31 mouse cellular contexts compared by ENCODE assay signal in genomic region chr7:96262182-96262581, GRCm38 (mm10).
"Had no signal": no experiment of that assay in that cellular context is flagged by ENCODE, and none has a peak within 500 bp of the region (broad histone marks: within the 10 kb centered on the region; RNA-seq: fewer than 3 reads in every experiment).

No protein-coding gene starts in this region.

- ATAC-seq: liver, embryonic 12.5 days; liver, postnatal 0 days; lung, postnatal 0 days; midbrain, embryonic 13.5 days; midbrain, embryonic 16.5 days had no signal

- H3K4me1 ChIP-seq: liver, embryonic 12.5 days; liver, embryonic 13.5 days; liver, embryonic 15.5 days; megakaryocyte, embryonic 14.5 days; neural tube, embryonic 12.5 days had no signal

- H3K36me3 ChIP-seq: limb, embryonic 10.5 days; limb, embryonic 12.5 days; limb, embryonic 13.5 days; limb, embryonic 15.5 days; liver, embryonic 12.5 days; liver, embryonic 13.5 days; liver, embryonic 15.5 days; lung, embryonic 15.5 days; midbrain, embryonic 10.5 days; midbrain, embryonic 12.5 days; midbrain, embryonic 13.5 days; neural tube, embryonic 12.5 days; neural tube, embryonic 13.5 days had no signal

- H3K9ac ChIP-seq: limb, embryonic 12.5 days; limb, embryonic 13.5 days; limb, embryonic 15.5 days; liver, embryonic 12.5 days; liver, embryonic 13.5 days; liver, embryonic 14.5 days; liver, embryonic 15.5 days; liver, postnatal 0 days; lung, embryonic 14.5 days; lung, embryonic 15.5 days; midbrain, embryonic 12.5 days; midbrain, embryonic 13.5 days; neural tube, embryonic 12.5 days; neural tube, embryonic 13.5 days had no signal

- H3K27ac ChIP-seq: limb, embryonic 10.5 days; limb, embryonic 12.5 days; limb, embryonic 13.5 days; limb, embryonic 15.5 days; liver, embryonic 12.5 days; liver, embryonic 13.5 days; liver, embryonic 14.5 days; liver, embryonic 15.5 days; lung, embryonic 15.5 days; macrophage; midbrain, embryonic 10.5 days; midbrain, embryonic 12.5 days; midbrain, embryonic 13.5 days; neural tube, embryonic 12.5 days; neural tube, embryonic 13.5 days had no signal

- H3K4me2 ChIP-seq: limb, embryonic 12.5 days; limb, embryonic 13.5 days; limb, embryonic 15.5 days; liver, embryonic 11.5 days; liver, embryonic 12.5 days; liver, embryonic 13.5 days; liver, embryonic 15.5 days; lung, embryonic 14.5 days; lung, embryonic 15.5 days; midbrain, embryonic 12.5 days; midbrain, embryonic 13.5 days; neural tube, embryonic 12.5 days; neural tube, embryonic 13.5 days had no signal

- H3K4me3 ChIP-seq: limb, embryonic 10.5 days; limb, embryonic 12.5 days; limb, embryonic 13.5 days; limb, embryonic 15.5 days; liver, embryonic 12.5 days; liver, embryonic 13.5 days; liver, embryonic 15.5 days; lung, embryonic 15.5 days; megakaryocyte, embryonic 14.5 days; midbrain, embryonic 10.5 days; midbrain, embryonic 12.5 days; midbrain, embryonic 13.5 days; myocyte; neural tube, embryonic 12.5 days; neural tube, embryonic 13.5 days had no signal

- H3K9me3 ChIP-seq: limb, embryonic 10.5 days; limb, embryonic 12.5 days; limb, embryonic 13.5 days; limb, embryonic 15.5 days; liver, embryonic 12.5 days; liver, embryonic 13.5 days; liver, embryonic 15.5 days; lung, embryonic 15.5 days; midbrain, embryonic 10.5 days; midbrain, embryonic 12.5 days; midbrain, embryonic 13.5 days; neural tube, embryonic 12.5 days; neural tube, embryonic 13.5 days had no signal

- DNase-seq: left cerebral cortex, postnatal 4 days; liver; liver, embryonic 13.5 days; liver, postnatal 0 days; lung, adult 18-20 months; lung, adult 2 months; lung, embryonic 14.5 days; lung, postnatal 10 days; lung, postnatal 14 days; lung, postnatal 36 days; lung, postnatal 4 days; midbrain, embryonic 14.5 days had no signal

- H3K27me3 ChIP-seq: limb, embryonic 12.5 days; limb, embryonic 13.5 days; limb, embryonic 15.5 days; liver, embryonic 12.5 days; liver, embryonic 13.5 days; liver, embryonic 15.5 days; lung, embryonic 15.5 days; megakaryocyte, embryonic 14.5 days; neural tube, embryonic 12.5 days; neural tube, embryonic 13.5 days had no signal
